Mouse (Mus musculus): ENCODE data around the gene Kcnk13. TPM values are rescaled to one million over a fixed set of nuclear protein-coding genes. Genes with fewer than 3 reads are reported as not detected.

The Kcnk13 gene
- total and polyA plus RNA-seq, 3 experiments: 0.13 TPM; not detected in 2

DNA sequence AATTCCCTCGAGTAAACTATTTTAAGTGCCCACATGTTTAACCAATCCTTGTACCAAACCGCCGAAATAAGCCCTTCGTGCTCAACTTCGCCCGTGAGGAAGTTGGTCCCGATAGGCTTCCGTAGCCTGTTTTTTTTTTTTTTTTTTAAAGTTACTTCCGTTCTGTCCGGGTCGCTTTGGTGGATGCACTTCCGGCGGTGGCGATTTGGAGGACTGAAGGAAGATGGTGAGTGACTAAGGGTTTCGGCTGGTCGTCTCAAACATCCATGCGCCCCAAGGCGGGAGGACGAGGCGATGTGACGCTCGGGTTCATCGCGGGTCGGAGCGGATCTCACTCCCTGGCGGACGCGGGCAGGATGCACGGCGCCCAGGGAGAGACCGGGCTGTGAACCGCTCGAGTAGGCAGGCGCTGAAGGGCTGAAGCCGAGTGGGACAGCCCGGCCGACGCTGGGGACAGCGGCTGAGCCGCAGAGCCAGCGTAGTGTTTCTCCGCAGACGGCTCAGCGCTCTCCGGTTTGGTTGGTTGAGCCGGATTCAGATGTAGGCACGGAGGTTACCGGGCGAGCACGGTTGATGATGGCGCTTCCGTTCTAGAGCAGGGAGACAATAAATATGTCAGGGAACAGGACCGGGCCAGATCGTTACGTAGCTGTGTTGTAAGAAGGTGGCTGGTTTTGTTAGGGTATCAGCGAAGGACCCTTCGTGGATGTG lies 145.8 kb downstream of the Kcnk13 start, which contains the start of gene Psmc1:
Gene Psmc1 (plus strand): TSS at position 169 of the 711 bp plus-strand sequence.
- Histone ChIP-seq H3K27me3 (replicated peaks) (no peaks in the 10 kb centered on the region), H3K79me2 (replicated peaks; ENCODE audit: control insufficient read depth, extremely low read depth, insufficient read depth, poor library complexity, severe bottlenecking) (peaks cover 22% of the 10 kb centered on the region), H3K4me2 (ENCODE audit: insufficient read depth, low read depth, poor library complexity, severe bottlenecking) (peak within 1 kb of the TSS; percentile 65), H3K4me1 (ENCODE audit: control insufficient read depth in 1 of 2, insufficient read depth in 2 of 2) (peaks cover 14 to 41% of the 10 kb centered on the region in 2 experiments), H3K9ac (ENCODE audit: insufficient read depth, low read depth) (peak within 1 kb of the TSS; percentile 99), H3K36me3 (replicated peaks in 1 of 2; ENCODE audit: control insufficient read depth in 1 of 2, insufficient read depth in 1 of 2, low read length in 1 of 2) (peaks cover 22 to 36% of the 10 kb centered on the region in 2 experiments), H3K4me3 (replicated peaks in 1 of 3; ENCODE audit: low read depth in 2 of 3, low read length in 2 of 3, poor library complexity in 1 of 3) (peak within 1 kb of the TSS; percentile 82 to 93 (median 92)), H3K9me3 (replicated peaks; ENCODE audit: low read length) (no peaks in the 10 kb centered on the region), H3K27ac (ENCODE audit: insufficient read depth, low read depth) (peak within 1 kb of the TSS; percentile 84)
- peak; percentile 90 for DNase-seq (ENCODE audit: extremely low read depth)
- in situ Hi-C loops (cut with MboI; ENCODE audit: low pct_ligation_motif_present, low pct_unique_long_range_greater_than_20kb, low sequenced_read_pairs): loop anchor here (10.0 to 25.0 kb wide), 2 partner anchors 205 to 1023 kb away; no protein-coding TSS in a partner anchor
- dilution Hi-C loops (cut with MboI; ENCODE audit: extremely low pct_ligation_motif_present, extremely low pct_unique_long_range_greater_than_20kb, low sequenced_read_pairs): no loop called here
- peak; percentile 50 for TF ChIP-seq BHLHE40 (IDR thresholded peaks at IDR 0.05; ENCODE audit: low read depth, low read length)
- TF ChIP-seq UBTF (IDR thresholded peaks at IDR 0.05; ENCODE audit: low read depth, low read length): peak; percentile 92
- TF ChIP-seq ZNF384 (IDR thresholded peaks at IDR 0.05; ENCODE audit: low read depth, low read length): peak; percentile 100
- TF ChIP-seq PAX5 (IDR thresholded peaks at IDR 0.05; ENCODE audit: low read length): no peak
- peak; percentile 84 for TF ChIP-seq NELFE (IDR thresholded peaks at IDR 0.05; ENCODE audit: low read depth, low read length)
- peak; percentile 48 for TF ChIP-seq MXI1 (IDR thresholded peaks at IDR 0.05; ENCODE audit: low read depth, low read length)
- TF ChIP-seq ZMIZ1 (IDR thresholded peaks at IDR 0.05; ENCODE audit: low read depth, low read length): peak; percentile 62; the same call in 1 of the 2 replicates
- no peak for TF ChIP-seq USF1 (IDR thresholded peaks at IDR 0.05; ENCODE audit: low read depth, low read length)
- TF ChIP-seq CHD1 (IDR thresholded peaks at IDR 0.05; ENCODE audit: low read depth, low read length): peak; percentile 68; the same call in 1 of the 2 replicates
- peak; percentile 81 for TF ChIP-seq MAX (IDR thresholded peaks at IDR 0.05; ENCODE audit: low read length)
- TF ChIP-seq EP300 (IDR thresholded peaks at IDR 0.05; ENCODE audit: low read length): no peak
- TF ChIP-seq POLR2A (IDR thresholded peaks at IDR 0.05; ENCODE audit: low read depth, low read length): peak; percentile 88
- peak; percentile 88 for TF ChIP-seq KAT2A (IDR thresholded peaks at IDR 0.05; ENCODE audit: insufficient replicate concordance, low read length)
- TF ChIP-seq MAFK (IDR thresholded peaks at IDR 0.05; ENCODE audit: insufficient replicate concordance, low read length): peak; percentile 39; the same call in 1 of the 2 replicates
- TF ChIP-seq NRF1 (IDR thresholded peaks at IDR 0.05; ENCODE audit: low read depth, low read length): peak; percentile 43; the same call in 1 of the 2 replicates
- TF ChIP-seq SMC3 (IDR thresholded peaks at IDR 0.05; ENCODE audit: low read depth, low read length): no peak
- peak; percentile 96 for TF ChIP-seq MYC (IDR thresholded peaks at IDR 0.05; ENCODE audit: low read depth, low read length)
- TF ChIP-seq JUND (conservative IDR thresholded peaks at IDR 0.05; ENCODE audit: low read depth, low read length): no peak
- no peak for TF ChIP-seq ZKSCAN1 (IDR thresholded peaks at IDR 0.05; ENCODE audit: borderline replicate concordance, low read depth, low read length)
- no peak for TF ChIP-seq JUN (IDR thresholded peaks at IDR 0.05; ENCODE audit: insufficient read depth, low read depth, low read length)
- TF ChIP-seq CTCF (conservative IDR thresholded peaks at IDR 0.05 in 1 of 2, IDR thresholded peaks at IDR 0.05 in 1 of 2; ENCODE audit: low read depth in 2 of 2, low read length in 2 of 2): no peak
- no peak for TF ChIP-seq RAD21 (IDR thresholded peaks at IDR 0.05; ENCODE audit: low read depth, low read length)
- TF ChIP-seq SIN3A (IDR thresholded peaks at IDR 0.05; ENCODE audit: low read length): peak; percentile 85
- no peak for TF ChIP-seq RCOR1 (conservative IDR thresholded peaks at IDR 0.05; ENCODE audit: low read depth, low read length)
- peak; percentile 94 for TF ChIP-seq HCFC1 (IDR thresholded peaks at IDR 0.05; ENCODE audit: low read depth, low read length)
- TF ChIP-seq MEF2A (IDR thresholded peaks at IDR 0.05; ENCODE audit: borderline replicate concordance, low read depth, low read length): peak; percentile 73; the same call in 1 of the 2 replicates
- TF ChIP-seq CHD2 (IDR thresholded peaks at IDR 0.05; ENCODE audit: low read length): 0 out of 2 replicates have a peak, but pooled peaks have one; percentile 18
- TF ChIP-seq TCF12 (IDR thresholded peaks at IDR 0.05; ENCODE audit: low read depth, low read length): peak; percentile 81
- TF ChIP-seq POLR2AphosphoS2 (IDR thresholded peaks at IDR 0.05; ENCODE audit: low read depth, low read length): peak; percentile 68; the same call in 1 of the 2 replicates
- TF ChIP-seq E2F4 (IDR thresholded peaks at IDR 0.05; ENCODE audit: insufficient replicate concordance, low read depth, low read length): peak; percentile 33; the same call in 1 of the 2 replicates
- TF ChIP-seq IRF4 (IDR thresholded peaks at IDR 0.05; ENCODE audit: low read depth, low read length): peak; percentile 62; the same call in 1 of the 2 replicates
- no peak for TF ChIP-seq MAZ (IDR thresholded peaks at IDR 0.05; ENCODE audit: low read depth, low read length)
- peak; percentile 90 for TF ChIP-seq TBP (conservative IDR thresholded peaks at IDR 0.05; ENCODE audit: low read depth, low read length)
- TF ChIP-seq ZC3H11A (IDR thresholded peaks at IDR 0.05; ENCODE audit: low read depth, low read length): no peak
- TF ChIP-seq GABPA (IDR thresholded peaks at IDR 0.05; ENCODE audit: insufficient replicate concordance, low read depth, low read length): peak; percentile 16; the same call in 1 of the 2 replicates
- TF ChIP-seq USF2 (conservative IDR thresholded peaks at IDR 0.05; ENCODE audit: low read depth, low read length): no peak
- TF ChIP-seq ETS1 (conservative IDR thresholded peaks at IDR 0.05; ENCODE audit: low read depth, low read length): peak; percentile 68
- TF ChIP-seq ELF1 (IDR thresholded peaks at IDR 0.05; ENCODE audit: low read depth, low read length): peak; percentile 88

Data from CH12.LX (cell line).